Mouse (Mus musculus): ENCODE data around the gene Plcb4.
"Not testable (repeated sequence)": the region's sequence is repeated elsewhere in the genome, so short reads cannot be mapped to it uniquely, and the experiment has no call there.

Plcb4 gene

GRCm38 (mm10) chr2:135963089-135963488 is 304.3 kb downstream of the Plcb4 start:
- DNase-seq = no peak

DNA sequence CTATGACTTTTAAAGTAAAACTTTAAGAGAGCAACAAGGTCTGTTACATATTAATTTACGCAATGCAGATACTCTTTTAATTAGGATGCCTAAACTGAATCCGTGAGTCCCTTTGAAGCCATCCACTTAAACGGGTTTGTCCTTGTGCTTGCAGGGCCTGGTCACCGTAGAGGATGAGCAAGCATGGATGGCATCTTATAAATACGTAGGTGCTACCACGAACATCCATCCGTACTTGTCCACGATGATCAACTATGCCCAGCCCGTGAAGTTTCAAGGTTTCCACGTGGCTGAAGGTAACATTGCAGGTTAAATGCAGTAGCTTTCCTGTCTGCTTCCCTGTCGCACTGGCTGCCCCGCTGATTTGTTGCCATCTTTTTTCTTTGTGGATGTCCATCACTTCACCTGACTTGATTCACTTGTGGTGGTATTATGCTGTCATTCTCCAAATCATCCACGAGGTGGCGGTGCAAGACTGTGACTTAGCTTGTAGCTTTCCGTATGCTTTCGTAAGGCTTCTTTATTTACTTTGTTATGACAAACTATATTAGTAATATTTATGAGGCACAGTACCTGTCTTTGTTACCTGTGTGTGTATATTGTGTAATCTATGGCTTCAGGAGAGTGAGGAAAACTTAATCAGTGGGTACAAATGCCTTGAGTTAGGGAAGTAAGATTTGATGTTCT is 308.2 kb downstream of the Plcb4 start:
- peak; percentile 43 for DNase-seq

DNA sequence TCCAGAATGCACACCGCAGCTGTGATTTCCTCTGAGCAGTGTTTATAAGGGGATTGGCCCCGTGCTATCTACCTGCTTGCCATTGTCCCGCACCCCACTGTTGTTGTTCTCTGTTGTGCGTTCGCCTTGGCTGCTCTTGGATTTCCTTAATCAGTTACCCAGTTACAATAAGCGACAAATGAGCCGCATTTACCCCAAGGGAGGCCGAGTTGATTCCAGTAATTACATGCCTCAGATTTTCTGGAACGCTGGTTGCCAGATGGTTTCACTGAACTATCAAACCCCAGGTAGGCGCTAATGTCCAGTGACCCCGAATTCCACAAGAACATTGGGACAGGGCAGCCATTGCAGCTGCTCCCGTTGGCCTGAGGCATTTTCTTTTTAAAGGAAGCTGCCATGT is 309.3 kb downstream of the Plcb4 start:
- DNase-seq = peak; percentile 37

DNA sequence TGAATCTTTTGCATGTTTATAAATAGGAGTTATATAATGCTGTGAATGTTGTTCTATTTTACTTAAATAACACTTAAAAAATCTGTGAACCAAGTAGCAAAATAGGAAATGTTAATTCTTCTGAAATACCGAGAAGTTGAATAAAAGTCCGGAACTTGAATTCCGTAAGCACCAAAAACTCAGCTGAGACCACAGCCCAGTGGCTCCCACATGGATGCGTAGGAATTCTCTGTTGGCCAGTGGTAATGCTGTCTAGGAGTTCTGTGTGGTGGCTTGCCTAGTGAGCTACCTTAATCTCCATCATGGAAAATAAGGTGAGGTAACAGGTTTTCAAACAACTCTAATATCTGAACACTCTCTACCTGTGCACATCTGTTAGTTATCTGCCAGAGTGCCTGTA is 312.1 kb downstream of the Plcb4 start:
- DNase-seq = no peak

DNA sequence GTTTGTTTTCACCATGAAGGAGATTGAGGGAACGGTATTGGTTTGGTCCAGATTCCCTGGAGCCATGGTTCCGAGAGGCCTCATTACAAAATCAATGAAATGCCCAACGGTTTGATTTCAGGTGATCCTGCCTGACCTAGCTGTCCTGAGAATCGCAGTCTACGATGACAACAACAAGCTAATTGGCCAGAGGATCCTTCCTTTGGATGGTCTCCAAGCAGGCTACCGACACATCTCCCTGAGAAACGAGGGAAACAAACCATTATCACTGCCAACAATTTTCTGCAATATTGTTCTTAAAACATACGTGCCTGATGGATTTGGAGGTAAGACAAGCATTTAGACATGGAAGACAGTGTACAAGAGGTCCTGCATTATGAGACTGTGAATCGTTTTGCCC is 317.2 kb downstream of the Plcb4 start:
- DNase-seq = no peak

DNA sequence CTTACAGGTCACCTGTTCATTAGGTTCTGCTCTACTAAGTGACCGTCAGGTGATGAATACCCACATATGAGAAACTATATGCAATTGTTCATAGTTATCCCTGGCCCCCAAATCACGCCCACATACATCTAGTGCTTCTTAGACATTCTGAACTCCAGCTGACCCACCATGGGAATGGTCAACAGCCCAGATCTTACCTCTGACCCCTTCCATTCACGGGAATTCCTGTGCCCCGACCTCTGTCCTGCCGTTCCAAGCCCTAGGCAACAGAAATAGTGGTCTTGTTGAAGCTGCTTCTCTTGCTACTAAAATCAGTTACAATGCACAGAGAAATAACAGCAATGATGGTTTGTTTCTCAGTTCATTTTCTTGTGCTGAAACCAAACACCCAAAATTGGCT is 320.0 kb downstream of the Plcb4 start:
- no peak for DNase-seq

DNA sequence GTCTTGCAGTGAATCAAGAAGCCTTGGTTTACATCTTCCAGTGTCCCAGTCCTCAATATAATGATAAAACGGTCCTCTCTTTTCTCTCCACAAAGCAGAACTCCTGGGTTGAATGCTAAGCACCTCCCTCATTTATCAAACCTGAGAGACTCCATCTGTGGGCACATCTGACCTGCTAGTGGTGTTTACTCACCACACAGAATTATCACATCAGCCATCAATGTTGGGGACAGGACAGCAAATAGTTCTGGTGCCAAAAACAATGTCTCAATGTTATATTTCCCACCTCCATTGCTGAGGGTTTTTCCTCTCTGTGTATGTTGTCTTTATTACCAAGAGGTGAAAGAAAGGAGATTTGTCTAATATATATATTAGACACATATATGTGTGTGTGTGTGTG is 321.6 kb downstream of the Plcb4 start:
- no peak for DNase-seq

DNA sequence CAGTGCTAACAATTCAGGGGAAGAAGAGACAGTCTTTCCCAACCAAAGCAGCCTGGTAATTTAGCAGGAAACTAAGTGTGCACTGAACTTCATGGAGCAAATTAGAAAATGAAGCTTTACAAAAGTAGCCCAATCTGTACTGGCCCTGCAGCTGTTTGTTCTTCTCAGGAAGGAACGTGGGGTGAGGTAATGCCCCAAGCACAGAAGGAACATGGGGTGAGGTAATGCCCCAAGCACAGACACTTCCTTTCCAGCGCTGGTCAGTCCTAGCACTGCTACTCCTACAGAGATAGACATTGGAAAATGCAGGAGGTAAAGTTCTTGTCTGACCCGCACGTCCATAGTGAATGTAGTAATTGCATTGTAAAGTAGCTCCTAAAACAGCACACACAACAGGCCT is 325.2 kb downstream of the Plcb4 start:
- DNase-seq = no peak

GRCm38 (mm10) chr2:135985536-135986265 is 326.9 kb downstream of the Plcb4 start:
- DNase-seq = no peak

GRCm38 (mm10) chr2:135988475-135988874 is 329.7 kb downstream of the Plcb4 start:
- not testable (repeated sequence) for DNase-seq

DNA sequence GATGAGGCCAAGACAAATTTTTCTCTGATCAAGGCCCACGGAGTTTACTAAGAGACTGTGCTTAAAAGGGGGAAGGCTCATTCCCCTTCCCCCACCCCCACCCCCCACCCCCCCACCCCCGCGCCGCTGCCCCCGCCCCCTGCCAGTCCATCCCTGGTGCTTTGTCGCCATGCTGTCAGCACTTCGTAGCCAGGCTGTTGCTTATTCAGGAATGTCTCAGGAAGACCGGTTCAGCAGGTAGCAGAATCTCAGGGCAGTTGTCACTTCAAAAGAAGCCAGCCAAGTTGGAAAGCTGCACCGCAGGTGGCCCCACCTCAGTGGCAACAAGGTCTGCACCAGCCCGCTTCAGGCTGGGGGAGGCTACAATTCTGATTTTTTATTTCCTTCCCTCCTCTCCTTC is 331.9 kb downstream of the Plcb4 start:
- DNase-seq = not testable (repeated sequence)

GRCm38 (mm10) chr2:135993314-135993713 is 334.5 kb downstream of the Plcb4 start:
- no peak for DNase-seq

DNA sequence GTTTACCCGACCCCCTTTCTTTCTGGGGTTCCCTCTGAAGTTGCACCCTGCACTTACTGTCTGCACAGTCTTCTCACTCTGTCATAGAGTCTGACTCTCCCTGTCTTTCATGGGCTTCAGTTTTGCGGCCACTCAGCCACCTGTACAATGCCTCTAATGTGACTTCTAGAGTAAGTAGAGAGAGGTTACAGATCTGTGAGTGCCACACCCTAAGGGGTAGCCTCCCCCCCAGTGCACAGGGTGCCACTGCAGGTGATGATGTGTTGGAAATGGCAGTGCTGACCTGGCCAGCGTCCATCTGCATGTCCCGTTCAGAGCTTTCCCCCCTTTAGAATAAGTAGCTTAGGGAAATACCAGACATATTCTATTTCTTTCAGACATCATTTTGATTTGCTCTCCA is 336.4 kb downstream of the Plcb4 start:
- DNase-seq = no peak

DNA sequence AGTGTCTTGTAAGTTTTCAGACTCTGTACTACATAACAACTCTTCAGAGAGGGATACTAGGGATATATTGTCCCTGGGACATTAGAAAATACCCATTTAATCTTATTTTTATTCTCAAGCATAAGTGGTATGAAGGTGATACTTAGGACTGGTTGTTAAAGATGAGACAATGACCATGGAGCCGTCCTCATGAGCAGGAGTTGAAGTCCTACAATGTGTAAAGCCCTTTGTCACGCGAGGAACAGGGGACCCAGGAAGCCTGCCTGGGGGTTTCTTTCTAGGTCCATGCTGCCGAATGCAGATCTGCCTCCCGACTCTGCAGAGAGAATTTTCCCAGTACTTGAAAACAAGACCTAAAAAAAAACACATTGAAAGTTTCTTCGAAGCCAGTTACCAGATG is 338.1 kb downstream of the Plcb4 start:
- no peak for DNase-seq

DNA sequence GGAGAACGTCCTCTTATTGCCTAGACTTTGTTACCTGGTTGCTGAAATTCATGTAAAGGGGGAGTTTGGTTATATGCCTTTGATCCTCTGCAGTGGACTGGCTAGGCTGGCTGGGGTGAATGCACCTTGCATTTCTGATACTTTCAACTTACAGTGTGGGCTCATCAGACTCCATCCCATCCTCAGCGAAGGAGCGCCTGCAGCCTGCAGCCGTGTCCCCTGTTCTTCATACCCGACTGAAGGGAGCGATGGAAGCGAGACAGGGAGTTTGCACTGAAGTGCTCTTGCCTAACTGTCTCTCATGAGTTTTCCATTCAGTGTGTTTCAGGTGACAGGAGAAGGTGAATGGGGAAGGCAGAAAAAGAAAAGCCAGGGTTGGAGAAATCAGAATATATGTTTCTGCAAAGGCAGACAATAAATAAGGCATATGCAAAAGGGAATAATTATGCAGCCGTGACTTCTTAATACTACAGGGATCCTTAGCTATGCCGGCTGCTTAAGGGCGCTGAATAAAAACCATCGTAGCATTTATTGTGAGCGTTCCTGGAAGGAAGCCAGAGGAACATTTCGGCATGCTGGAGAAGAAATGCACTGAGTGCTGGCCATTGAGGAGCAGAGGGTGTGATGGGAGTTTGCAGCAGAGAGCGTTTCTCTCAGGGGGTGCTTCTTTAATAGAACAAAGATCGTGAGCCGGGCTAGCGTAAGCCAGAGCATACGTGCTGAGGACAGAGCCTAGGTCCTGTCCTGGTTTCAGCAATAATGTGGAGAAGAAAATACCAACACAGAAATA is 338.7 kb downstream of the Plcb4 start:
- no peak for DNase-seq

DNA sequence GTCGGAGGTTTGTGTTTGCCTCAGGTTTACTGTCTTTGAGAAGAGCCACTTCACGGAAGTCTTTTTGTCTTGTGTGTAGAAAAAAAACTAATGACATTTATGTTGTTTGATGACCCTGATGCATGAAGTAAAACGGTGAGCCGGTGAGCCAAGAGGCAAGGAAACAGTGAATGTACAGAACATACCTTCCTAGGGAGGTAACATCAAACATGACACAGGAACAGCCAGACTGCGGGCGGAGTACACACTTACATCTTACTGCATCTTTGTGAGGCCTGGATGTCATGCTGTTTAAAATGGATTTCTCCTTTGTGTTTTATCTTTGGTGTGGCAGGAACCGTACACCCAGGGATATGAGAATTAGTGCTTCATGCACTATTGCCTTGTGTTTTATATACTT is 340.1 kb downstream of the Plcb4 start:
- no peak for DNase-seq

- no peak for DNase-seq
These were observed 340.6 kb downstream of the Plcb4 start for GRCm38 (mm10) chr2:135999361-135999760.

- no peak for DNase-seq
These were observed 342.1 kb downstream of the Plcb4 start for GRCm38 (mm10) chr2:136000933-136001332.

DNA sequence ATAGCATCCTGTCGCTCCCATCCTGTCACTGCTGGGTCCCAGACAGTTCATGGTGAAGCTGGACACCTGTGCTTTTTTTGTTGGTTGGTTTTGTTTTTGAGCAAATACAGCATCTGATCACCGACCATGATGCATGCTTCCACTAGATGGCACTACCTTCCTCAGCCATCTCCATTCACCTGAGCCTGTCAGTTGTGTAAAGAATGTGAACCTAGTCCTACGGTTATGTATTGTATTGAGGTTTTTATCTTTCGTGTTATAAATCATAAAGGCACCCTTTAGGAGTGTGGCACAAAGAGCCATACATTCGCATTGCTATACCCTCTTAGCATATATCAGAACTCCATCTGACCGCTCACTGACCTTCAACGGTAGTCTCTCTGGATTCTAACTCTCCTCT is 343.3 kb downstream of the Plcb4 start:
- no peak for DNase-seq

- no peak for DNase-seq
These were observed 345.0 kb downstream of the Plcb4 start for GRCm38 (mm10) chr2:136003836-136004235.

DNA sequence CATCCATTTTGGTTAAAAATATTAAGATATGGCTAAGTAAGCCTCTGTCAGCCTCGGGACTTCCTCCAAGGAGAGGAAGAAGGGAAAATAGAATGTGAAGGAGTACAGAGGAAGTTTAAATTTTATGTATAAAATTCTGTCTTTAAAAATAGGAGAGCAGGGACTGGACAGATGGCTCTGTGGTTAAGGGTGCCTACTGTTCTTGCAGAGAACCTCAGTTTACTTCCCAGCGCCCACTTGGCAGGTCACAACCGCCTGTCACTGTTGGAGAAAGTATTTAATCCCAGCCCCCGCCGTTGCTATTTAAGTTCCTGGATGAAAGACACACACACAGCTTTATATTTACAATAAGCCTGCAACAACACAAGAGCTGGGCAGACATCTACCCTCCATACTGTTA is 347.5 kb downstream of the Plcb4 start:
- no peak for DNase-seq

GRCm38 (mm10) chr2:136012759-136013158 is 353.9 kb downstream of the Plcb4 start:
- no peak for DNase-seq

- no peak for DNase-seq
These were observed 389.7 kb downstream of the Plcb4 start for GRCm38 (mm10) chr2:136048464-136048863.

Measured in kidney, postnatal 14 days (tissue).